Mouse (Mus musculus) left cerebral cortex, adult 18-20 months (tissue): ENCODE measurements around the gene Olfr71. TPM values are rescaled to one million over a fixed set of nuclear protein-coding genes. Genes with fewer than 3 reads are reported as not detected.

Source experiments
- DNase-seq, 2 experiments: peaks; one replicate each; pipeline ENCODE4 v3.0.0; 2021 to 2022; ENCODE audit warnings: low spot score in 2 of 2, mixed read lengths in 1 of 2
- long read RNA-seq, 2 experiments: library from polyadenylated mRNA; stranded (forward); transcript quantifications; one replicate each; pipeline ENCODE4 v2.0.0; 2021
- total RNA-seq, 2 experiments: library from RNA; stranded (reverse); gene quantifications; 2 replicates each; pipeline ENCODE4 v1.2.3; 2021

Gene Olfr71
- under 1 TPM in 1 of 2 experiments, not detected in 1; 0.12 TPM for total RNA-seq
- long read RNA-seq, experiment 1 = 0 reads
- long read RNA-seq, experiment 2 = 0 reads

GRCm38 (mm10) chr4:43709869-43710268 lies at the start of gene Olfr71:
Olfr71 (minus strand) TSS chr4:43710255.
- DNase-seq = no peak

- DNase-seq = no peak
Measured at GRCm38 (mm10) chr4:43757213-43757612, 47.2 kb upstream of the Olfr71 start.

- no peak for DNase-seq
Measured at GRCm38 (mm10) chr4:43745187-43745586, 35.1 kb upstream of the Olfr71 start.

GRCm38 (mm10) chr4:43743099-43743498 lies 33.0 kb upstream of the Olfr71 start:
- no peak for DNase-seq

GRCm38 (mm10) chr4:43742637-43743036 lies 32.6 kb upstream of the Olfr71 start:
- no peak for DNase-seq

GRCm38 (mm10) chr4:43741526-43741925 lies 31.5 kb upstream of the Olfr71 start:
- no peak for DNase-seq

GRCm38 (mm10) chr4:43738989-43739674 lies 29.1 kb upstream of the Olfr71 start:
- no peak for DNase-seq

- DNase-seq = no peak
Measured at GRCm38 (mm10) chr4:43737144-43737543, 27.1 kb upstream of the Olfr71 start.

- no peak for DNase-seq
Measured at GRCm38 (mm10) chr4:43733186-43733585, 23.1 kb upstream of the Olfr71 start.

GRCm38 (mm10) chr4:43732171-43732570 lies 22.1 kb upstream of the Olfr71 start:
- DNase-seq = no peak

GRCm38 (mm10) chr4:43730750-43731297 lies 20.8 kb upstream of the Olfr71 start:
- no peak for DNase-seq

- DNase-seq = no peak
Measured at GRCm38 (mm10) chr4:43729794-43730550, 19.9 kb upstream of the Olfr71 start, which contains the start of gene Spaar. Spaar (plus strand) TSS chr4:43730034.

- no peak for DNase-seq
Measured at GRCm38 (mm10) chr4:43729126-43729525, 19.1 kb upstream of the Olfr71 start.

- no peak for DNase-seq
Measured at GRCm38 (mm10) chr4:43728576-43728954, 18.5 kb upstream of the Olfr71 start.

GRCm38 (mm10) chr4:43727718-43728575 lies 17.9 kb upstream of the Olfr71 start:
- DNase-seq = no peak

GRCm38 (mm10) chr4:43726995-43727394 lies 16.9 kb upstream of the Olfr71 start, which contains the start of gene Hrct1:
Hrct1 (plus strand) TSS chr4:43727188.
- peak in 1 of 2 experiments; percentile 30 for DNase-seq

GRCm38 (mm10) chr4:43726228-43726993 lies 16.4 kb upstream of the Olfr71 start:
- no peak for DNase-seq

- DNase-seq = peak in 1 of 2 experiments; percentile 47
Measured at GRCm38 (mm10) chr4:43724764-43725163, 14.7 kb upstream of the Olfr71 start.

GRCm38 (mm10) chr4:43722191-43722590 lies 12.1 kb upstream of the Olfr71 start:
- DNase-seq = no peak

- DNase-seq = no peak
Measured at GRCm38 (mm10) chr4:43720491-43721228, 10.6 kb upstream of the Olfr71 start.
